Mouse (Mus musculus) 3T3-L1 (cell line): ENCODE data around the gene Arhgef18.

Source experiments
- DNase-seq: peaks from one replicate; pipeline ENCODE4 v3.0.0-alpha.2; 2015; ENCODE audit warnings: low read depth, low spot score

The Arhgef18 gene

DNA sequence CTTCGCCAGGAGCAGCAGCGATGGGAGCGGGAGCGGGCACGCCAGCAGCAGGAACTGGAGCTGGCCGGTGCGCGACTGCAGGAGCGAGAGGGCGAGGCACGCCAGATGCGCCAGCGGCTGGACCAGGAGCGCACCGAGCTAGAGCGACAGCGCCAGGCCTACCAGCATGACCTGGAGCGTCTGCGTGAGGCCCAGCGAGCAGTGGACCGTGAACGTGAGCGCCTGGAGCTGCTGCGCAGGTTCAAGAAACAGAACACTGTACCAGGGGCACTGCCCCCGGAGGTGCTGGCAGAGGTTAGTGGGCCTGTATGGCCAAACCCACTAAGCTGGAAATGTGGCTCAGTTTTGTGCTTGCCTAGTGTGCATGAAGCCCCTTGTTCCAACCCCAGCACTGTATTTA lies 59.2 kb downstream of the Arhgef18 start:
- no peak for DNase-seq

DNA sequence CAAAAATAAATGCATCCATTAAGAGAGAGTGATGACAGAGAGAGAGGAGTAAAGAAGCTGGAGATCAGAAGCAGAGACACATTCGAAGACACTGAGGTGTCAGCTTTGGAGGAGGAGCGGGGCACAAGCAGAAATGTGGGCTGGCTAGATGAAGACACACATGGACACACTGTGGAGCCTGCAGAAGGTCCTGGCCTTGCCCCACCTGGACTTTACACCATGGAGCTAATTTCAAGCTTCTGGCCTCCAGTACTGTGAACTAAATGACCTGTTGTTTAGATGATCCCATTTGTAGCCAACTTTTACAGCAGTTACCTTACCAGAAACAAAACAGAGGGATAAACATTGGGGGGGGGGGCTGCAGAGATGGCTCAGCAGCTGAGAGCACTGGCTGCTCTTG lies 70.4 kb downstream of the Arhgef18 start:
- DNase-seq, result no peak

DNA sequence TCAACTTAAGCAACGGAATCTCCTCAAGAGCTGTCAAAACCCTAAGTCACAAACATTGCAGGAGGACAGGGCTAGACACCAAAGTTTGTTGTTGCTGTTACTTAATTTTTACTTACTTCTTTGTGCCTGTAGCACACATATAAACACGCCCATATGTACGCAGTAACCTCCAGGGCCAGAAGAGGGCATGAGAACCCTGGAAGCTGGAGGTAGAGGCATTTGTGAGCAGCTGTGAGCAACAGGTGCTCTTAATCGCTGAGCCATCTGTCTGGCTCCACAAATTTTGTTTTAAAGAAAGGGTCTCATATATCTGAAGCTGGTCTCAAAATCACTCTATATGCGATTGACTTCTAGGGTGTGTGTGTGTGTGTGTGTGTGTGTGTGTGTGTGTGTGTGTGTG lies 71.5 kb downstream of the Arhgef18 start:
- DNase-seq, result peak; percentile 79

DNA sequence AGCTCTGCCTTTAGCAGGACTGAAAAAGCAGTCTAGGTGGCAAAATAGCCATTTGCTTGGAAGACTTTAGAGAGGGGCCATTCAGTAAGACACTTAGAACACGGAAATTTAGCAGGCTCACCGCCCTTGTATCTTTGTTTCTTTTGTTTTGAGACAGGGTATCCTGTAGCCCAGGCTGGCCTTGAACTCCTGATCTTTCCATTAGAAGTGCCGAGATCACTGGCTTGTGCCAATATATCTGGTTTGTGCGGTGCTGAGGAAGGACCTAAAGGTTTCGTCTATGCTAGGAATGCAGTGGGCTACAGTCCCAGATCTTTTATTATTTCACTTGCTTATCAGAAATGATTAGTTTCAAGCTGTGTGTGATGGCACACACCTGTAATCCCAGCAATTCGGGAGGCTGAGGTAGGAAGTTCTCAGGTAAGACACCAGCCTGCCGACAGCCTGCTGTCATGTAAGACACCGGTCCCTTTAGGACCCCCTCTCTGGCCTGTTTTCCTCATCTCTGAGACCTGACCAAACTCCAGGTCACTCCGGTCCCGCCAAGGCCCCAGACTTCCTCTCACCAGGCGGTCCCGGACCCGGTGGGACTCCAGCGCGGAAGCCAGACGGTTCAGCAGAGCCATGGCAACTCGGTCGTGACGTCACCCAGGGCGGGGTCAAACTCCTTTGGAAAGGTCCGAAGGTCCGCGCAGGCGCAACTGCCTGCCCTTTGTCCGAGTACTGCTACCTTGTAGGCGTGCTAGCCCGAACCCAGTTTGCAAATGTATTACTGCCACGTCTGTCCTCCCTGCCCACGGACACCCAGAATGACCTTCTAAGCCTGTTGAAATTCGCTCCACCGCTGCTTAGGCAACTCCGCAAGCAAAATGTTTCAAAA lies 74.4 kb downstream of the Arhgef18 start, which contains the start of gene Pex11g:
Pex11g (minus strand) TSS at position 675 of the 880 bp plus-strand sequence.
- peak; percentile 100 for DNase-seq

DNA sequence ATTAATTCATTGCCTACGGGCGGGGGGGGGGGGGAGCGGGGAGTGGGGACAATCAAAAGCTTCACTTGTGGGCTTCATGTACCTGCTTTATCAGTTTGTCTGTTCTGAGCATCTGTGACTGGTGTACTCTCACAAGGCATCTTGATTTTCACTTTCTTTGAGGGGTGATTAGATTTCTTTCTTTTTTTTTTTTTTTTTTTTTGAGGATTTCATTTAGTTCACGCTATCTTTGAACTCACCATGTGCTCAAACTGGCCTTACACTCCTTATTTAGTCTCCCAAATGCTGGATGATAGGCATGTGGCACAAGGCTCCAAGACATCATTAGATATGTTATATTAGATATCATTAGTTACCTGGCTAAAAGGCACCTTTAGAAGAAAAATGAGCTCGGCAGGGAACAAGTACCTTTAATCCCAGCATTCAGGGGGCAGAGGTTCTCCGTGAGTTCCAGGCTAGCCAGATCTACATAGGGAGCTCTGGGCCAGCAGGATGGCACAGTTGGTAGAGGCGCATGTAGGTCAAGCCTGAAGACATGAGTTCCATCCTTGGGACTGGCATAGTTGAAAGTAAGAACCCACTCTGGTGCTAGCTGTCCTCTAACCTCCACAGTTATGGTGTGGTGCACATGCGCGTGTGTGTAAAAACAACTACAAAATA lies 75.2 kb downstream of the Arhgef18 start:
- DNase-seq, result peak; percentile 24

DNA sequence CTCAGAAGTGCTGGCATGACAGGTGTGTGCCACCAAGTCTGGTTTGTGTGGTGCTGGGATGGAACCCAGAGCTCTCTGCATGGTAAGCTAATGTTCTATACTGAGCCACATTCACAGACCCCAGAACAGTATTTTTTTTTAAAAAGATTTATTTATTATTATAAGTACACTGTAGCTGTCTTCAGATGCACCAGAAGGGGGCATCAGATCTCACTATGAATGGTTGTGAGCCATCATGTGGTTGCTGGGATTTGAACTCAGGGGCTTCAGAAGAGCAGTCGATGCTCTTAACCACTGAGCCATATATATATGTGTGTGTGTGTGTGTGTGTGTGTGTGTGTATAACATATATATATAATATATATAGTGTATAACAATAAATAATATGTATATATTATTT lies 76.0 kb downstream of the Arhgef18 start:
- DNase-seq, result peak; percentile 59

DNA sequence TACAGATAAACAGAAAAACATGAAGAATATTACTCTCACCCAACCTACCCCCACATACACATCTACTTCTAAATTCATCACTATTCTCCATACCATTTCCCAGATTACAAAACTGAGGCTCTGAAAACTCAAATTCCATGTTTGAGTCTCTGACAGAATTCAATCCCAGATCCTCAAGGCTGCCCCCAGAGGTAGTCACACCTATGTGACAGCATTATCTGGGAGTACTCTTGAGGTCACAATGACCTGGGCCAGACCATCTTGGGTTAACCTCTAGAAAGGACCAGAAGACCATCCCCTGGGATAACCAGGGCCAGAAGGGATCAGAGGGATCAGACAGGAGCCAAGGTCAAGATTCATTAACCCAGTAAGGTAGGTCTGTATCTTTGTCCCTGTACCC lies 77.8 kb downstream of the Arhgef18 start, which contains the start of gene Tex45:
Tex45 (plus strand) TSS at position 301 of the 400 bp plus-strand sequence.
- no peak for DNase-seq

DNA sequence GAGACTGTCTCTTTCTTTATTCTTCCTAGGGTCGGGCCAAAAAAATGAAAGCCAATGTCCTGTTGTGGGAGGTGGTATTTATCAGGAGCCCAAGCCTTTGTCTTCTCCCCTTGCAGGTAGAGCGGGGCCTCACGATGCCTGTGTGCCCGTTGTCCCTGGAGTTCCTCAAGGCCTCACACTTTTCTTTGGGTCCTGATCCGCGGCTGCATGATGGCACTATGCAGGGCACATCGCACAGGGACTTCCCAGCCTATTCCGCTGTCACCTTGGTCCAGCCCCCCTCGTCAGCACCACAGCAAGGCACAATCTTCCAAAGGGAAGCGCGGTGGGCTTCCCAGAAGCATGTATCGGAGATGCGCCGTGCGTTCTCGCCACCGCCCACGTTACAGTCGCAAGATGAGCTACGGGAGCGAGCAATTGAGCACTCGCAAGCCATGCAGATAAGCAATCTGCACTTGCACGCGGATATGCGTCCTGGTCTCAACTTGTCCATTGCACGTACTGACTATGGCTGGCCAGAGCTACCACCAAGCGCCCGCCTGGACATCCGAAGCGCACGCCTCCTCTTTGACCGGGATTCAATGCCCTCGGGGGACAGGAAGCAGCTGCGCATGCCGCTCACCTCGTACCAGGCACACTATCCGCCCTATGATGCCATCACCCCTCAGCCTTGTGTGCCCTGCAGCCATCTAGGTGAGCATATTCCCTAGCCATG lies 83.1 kb downstream of the Arhgef18 start:
- DNase-seq, result no peak

DNA sequence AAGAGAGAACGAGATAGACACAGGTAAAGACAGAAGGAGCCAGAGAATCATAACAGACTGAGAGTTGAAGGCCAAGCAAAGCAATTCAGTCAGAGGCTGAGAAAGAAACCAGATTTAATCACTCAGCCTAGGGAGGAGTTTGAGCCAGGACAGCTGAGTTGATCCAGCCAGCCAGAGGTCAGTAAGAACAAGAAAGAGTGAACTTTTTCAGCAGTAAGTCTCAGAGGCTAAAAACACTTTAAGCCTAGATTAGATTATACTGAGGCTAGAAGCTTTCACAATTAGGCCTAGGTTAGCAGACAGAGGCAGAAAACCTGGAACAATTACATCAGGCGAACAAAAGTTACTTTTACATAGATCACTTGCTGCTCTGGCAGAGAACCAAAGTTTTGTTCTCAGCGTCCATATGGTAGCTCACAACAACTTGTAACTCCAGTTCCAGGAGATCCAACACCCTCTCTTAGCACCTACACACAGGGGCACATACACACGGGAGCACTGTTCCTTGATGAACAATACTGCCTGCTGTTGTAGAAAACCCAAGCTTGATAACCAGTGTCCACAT lies 87.5 kb downstream of the Arhgef18 start:
- DNase-seq, result no peak

DNA sequence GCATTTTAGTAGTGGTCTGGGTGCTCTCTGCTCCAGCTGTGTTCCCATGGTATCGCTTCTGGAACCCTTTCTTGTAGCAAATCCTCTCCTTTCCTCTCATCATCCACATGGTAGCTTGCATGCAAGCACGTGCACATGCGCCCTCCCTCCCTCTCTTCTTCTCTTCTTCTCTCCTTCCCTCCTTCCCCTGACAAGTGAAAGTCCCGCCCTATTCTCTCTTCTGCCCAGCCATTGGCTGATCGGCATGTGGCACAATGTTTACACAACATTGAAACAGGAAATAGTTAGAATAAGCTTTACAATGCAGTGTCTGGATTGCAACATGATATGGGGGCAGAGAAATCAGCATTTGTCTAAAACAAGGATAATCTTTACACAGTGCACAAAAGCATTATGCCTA lies 88.8 kb downstream of the Arhgef18 start:
- peak; percentile 42 for DNase-seq

DNA sequence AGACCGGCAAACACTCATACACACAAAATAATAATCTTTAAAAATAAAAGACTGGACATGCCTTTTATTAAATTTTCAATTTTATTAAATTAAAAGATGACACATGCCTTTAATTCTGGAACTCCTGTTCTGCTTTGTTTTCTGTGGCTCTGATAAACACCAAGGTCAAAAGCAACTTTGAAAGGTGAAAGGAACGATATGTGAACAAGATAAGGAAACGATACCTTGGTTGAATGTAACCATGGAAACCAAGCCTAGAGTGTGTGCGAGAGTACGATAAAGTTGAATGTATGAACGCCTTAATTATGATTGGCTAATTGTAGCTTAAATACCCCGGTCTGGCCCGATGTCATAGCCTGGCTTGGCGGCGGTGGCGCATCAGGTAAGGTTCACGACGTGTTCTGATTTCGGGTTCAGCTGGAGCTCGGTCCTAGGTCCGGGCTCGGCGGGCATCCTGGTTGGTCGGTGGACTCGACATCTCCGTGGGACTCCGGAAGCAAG lies 89.5 kb downstream of the Arhgef18 start:
- DNase-seq, result no peak

DNA sequence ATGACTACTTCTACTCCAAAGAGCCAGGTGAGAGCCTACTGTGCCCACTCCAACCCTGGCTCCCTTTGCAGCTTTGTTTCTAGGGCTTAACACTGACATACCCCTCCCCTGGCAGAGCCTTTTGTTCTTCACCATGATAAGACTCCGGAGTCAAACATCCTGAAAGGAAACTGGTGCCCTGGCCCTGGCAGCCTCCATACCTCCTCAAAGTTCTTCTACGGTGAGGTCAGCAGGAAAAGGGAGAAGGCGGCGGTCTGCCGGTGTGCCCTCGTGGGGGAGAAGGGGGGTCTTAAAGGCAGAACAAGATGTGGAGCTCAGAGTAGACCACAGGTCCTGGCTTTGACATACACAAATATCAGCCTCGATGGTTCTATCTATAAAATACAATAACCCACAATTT lies 90.7 kb downstream of the Arhgef18 start:
- DNase-seq, result no peak

DNA sequence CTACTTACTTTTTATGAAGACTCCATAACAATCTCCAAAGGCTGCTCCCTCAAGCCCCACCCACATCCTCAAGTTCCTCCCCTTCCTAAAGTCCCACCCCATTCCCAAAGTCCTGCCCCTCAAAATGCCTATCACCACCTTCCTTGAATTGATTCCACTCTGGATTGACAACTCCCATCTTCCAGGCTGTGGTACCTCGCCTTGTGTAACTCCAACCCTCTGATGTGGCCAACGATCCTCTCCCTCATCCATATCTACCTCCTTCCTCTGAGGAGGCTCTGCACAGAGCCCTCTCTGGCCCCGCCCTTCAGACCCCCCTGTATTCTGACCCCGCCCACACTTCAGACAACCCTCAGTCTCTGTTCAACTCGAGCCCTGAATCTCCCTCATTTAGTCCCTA lies 92.4 kb downstream of the Arhgef18 start:
- DNase-seq, result no peak

DNA sequence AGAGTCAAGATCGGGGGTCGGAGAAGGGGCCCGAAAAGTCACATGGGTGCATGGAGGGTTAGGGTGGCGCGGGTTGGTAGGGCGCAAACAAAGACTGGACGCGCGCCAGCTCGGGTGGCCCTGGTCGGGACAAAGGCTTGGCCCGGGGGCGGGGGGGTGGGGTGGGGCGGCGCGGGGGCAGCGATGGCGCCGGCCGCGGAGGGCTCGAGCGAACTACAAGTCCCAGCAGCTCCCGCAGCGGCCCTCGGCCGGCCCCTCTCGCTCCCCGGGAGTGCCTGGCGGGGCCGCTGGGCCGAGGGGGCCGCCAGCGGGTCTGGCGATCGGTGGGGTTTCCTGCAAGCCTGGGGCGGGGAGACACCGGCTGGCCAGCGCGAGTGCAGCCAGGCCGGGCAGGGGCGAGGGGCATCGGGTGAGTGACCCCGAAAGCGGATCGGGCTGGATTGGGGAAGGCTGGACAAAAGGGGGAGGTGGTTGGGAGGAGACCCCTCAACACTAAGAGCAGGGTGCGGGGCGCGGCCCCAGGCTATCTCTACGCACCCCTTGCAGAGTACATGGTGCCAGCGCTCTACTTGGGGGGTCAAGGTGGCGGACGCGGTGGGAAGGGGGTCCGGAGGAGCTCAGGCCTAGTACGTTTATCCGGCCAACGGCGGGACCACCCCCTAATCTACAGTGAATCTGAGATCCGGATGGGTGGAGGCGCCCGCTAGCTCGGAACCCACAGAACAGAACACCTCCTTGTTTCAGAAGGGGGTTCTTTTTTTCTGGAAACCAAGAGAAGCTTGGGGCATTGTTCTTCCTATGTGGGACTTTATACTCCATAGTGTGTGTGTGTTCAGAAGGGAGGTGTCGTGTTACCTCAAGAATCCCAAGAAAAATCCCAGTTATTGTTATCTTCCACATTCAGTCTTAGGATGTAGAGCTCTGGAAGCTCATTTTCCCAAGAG lies 100.4 kb downstream of the Arhgef18 start, which contains the start of gene Zfp358:
Zfp358 (plus strand) TSS at position 238 of the 944 bp plus-strand sequence.
- DNase-seq, result peak; percentile 68

DNA sequence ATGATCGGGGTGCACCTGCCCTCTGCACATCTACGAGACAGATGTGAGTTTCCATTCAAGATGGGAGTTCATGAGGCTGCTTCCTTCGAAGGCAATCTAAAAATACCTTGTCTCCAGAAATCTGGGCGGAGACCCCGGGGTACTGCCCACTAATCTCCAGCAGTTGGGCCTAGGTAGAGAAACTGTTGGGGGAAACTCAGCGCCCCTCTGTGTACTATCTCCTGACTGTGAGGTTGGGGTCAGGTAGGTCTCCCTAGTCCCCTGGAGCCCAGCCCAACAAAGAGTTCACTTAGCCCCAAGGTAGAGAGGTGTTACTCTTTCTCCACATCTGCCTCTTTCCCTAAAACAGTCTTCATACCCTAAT lies 101.0 kb downstream of the Arhgef18 start:
- no peak for DNase-seq

DNA sequence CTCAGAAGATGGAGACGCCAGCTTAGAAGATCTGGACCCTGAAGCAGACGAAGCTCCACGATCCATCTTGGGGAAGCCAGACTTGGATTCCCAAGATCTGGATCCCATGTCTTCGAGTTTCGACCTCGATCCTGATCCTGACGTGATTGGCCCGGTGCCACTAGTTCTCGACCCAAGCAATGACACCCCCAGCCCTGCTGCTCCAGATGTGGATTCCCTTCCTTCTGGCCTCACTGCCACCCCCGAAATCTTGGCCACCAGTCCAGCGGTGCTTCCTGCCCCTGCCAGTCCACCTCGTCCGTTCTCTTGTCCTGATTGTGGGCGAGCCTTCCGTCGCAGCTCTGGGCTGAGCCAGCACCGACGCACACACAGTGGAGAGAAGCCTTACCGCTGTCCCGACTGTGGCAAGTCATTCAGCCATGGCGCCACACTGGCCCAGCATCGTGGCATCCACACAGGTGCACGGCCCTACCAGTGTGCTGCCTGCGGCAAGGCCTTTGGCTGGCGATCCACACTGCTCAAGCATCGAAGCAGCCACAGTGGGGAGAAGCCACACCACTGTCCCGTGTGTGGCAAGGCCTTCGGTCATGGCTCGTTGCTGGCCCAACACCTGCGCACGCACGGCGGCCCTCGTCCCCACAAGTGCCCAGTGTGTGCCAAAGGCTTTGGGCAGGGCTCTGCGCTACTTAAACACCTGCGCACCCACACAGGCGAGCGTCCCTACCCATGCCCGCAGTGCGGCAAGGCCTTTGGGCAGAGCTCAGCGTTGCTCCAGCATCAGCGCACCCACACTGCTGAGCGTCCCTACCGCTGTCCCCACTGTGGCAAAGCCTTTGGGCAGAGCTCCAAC lies 103.0 kb downstream of the Arhgef18 start:
- DNase-seq, result no peak

DNA sequence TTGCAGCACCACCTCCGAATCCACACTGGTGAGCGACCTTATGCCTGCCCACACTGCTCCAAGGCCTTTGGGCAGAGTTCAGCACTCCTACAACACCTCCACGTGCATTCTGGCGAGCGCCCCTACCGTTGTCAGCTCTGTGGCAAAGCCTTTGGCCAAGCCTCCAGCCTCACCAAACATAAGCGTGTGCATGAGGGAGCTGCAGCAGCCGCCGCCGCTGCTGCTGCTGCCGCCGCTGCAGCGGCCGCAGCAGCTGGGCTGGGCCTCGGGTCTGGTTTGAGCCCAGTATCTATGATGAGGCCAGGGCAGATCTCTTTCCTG lies 103.6 kb downstream of the Arhgef18 start:
- DNase-seq, result no peak

DNA sequence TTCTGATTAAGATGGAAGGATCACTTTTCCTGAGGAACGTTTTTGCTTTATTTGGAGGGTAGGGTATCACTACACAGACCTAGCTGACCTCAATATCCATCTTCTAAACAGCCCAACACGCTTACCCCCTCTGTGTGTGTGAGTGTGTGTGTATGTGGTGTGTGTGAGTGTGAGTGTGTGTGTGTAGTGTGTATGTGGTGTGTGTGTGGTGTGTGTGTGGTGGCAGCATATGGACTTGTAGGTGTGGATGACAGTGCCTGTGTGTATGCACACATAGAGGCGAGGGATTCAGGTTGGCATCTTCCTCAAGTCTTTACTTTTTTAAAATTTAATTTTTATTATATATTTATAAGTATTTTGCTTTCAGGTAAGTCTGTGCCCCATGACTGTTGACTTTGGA lies 105.8 kb downstream of the Arhgef18 start:
- no peak for DNase-seq

DNA sequence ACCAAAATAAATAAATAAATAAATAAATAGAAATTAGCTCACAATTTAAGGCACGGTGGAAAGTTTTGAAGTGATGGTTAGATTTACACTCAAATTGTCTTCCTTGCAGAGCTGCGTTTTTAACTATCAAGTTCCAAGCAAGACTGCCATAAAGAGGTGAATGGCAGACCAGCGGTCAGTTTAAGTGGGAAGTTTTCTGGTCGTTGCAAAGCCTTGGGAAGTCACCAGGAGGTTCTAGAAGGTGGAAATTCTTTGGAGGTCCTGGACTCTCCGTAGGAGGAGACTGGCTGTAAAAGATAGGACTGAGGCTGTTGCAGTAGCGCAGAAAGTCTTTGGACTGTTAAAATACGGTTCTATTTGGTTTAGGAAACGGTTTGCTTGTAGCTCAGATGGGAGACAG lies 106.9 kb downstream of the Arhgef18 start:
- DNase-seq, result peak; percentile 62
